Mouse (Mus musculus): ENCODE measurements at regions not wholly inside any gene's neighbourhood (a gene's known extent, or its start where the extent isn't known, plus 50 kb on each side); places are given as distances from the start of the nearest gene placed in this dataset.
A peak's percentile ranks its signal among the peaks of the same experiment; 100 is the strongest.

GRCm38 (mm10) chr8:107684721-107685691, 96.7 kb upstream of the Psmd7 start:
- Histone ChIP-seq H3K4me1 (replicated peaks) (no peaks in the 10 kb centered on the region), H3K27me3 (ENCODE audit: insufficient read depth, poor library complexity, severe bottlenecking) (no peaks in the 10 kb centered on the region), H3K27ac (no peak overlapping the region), H3K4me3 (no peak overlapping the region), H3K36me3 (no peaks in the 10 kb centered on the region), H3K9me3 (no peaks in the 10 kb centered on the region)
- peak; percentile 59 for DNase-seq (ENCODE audit: low spot score)
- 58% methylated on average over 29 of the region's 29 CpGs for WGBS

- Histone ChIP-seq H3K9me3 (no peaks in the 10 kb centered on the region), H3K4me1 (replicated peaks) (no peaks in the 10 kb centered on the region), H3K27ac (no peak overlapping the region), H3K4me3 (no peak overlapping the region), H3K36me3 (no peaks in the 10 kb centered on the region), H3K27me3 (ENCODE audit: insufficient read depth, poor library complexity, severe bottlenecking) (no peaks in the 10 kb centered on the region)
- 55% methylated on average over 5 of the region's 5 CpGs for WGBS
- no peak for DNase-seq (ENCODE audit: low spot score)
Measured at GRCm38 (mm10) chr8:107686936-107687335, 98.7 kb upstream of the Psmd7 start.

GRCm38 (mm10) chr8:107687529-107687928, 99.3 kb upstream of the Psmd7 start:
- Histone ChIP-seq H3K27me3 (ENCODE audit: insufficient read depth, poor library complexity, severe bottlenecking) (no peaks in the 10 kb centered on the region), H3K27ac (no peak overlapping the region), H3K9me3 (no peaks in the 10 kb centered on the region), H3K4me1 (replicated peaks) (no peaks in the 10 kb centered on the region), H3K36me3 (no peaks in the 10 kb centered on the region), H3K4me3 (no peak overlapping the region)
- DNase-seq (ENCODE audit: low spot score): no peak
- WGBS: 96% methylated on average over 9 of the region's 9 CpGs

GRCm38 (mm10) chr8:107689020-107689419, 100.8 kb upstream of the Psmd7 start:
- Histone ChIP-seq H3K9me3 (no peaks in the 10 kb centered on the region), H3K36me3 (no peaks in the 10 kb centered on the region), H3K4me1 (replicated peaks) (no peaks in the 10 kb centered on the region), H3K4me3 (no peak overlapping the region), H3K27ac (no peak overlapping the region), H3K27me3 (ENCODE audit: insufficient read depth, poor library complexity, severe bottlenecking) (no peaks in the 10 kb centered on the region)
- WGBS: 93% methylated on average over 10 of the region's 10 CpGs
- DNase-seq (ENCODE audit: low spot score): no peak

- H3K27me3 ChIP-seq (ENCODE audit: insufficient read depth, poor library complexity, severe bottlenecking): no peaks in the 10 kb centered on the region
- H3K4me3 ChIP-seq: no peak overlapping the region
- no peak overlapping the region for H3K27ac ChIP-seq
- no peak for DNase-seq (ENCODE audit: low spot score)
- WGBS: 91% methylated on average over 4 of the region's 4 CpGs
- H3K9me3 ChIP-seq: no peaks in the 10 kb centered on the region
- no peaks in the 10 kb centered on the region for H3K36me3 ChIP-seq
- no peaks in the 10 kb centered on the region for H3K4me1 ChIP-seq (replicated peaks)
Measured at GRCm38 (mm10) chr8:107691251-107691650, 103.0 kb upstream of the Psmd7 start.

GRCm38 (mm10) chr8:107696384-107697346, 108.4 kb upstream of the Psmd7 start:
- 86% methylated on average over 20 of the region's 20 CpGs for WGBS
- no peak overlapping the region for H3K4me3 ChIP-seq
- H3K27me3 ChIP-seq (ENCODE audit: insufficient read depth, poor library complexity, severe bottlenecking): 0 out of 2 replicates have a peak, but pooled peaks cover 3% of the 10 kb centered on the region
- no peak for DNase-seq (ENCODE audit: low spot score)
- no peaks in the 10 kb centered on the region for H3K9me3 ChIP-seq
- no peak overlapping the region for H3K27ac ChIP-seq
- peaks cover 12% of the 10 kb centered on the region; the same call in 1 of the 2 replicates for H3K4me1 ChIP-seq (replicated peaks)
- H3K36me3 ChIP-seq: no peaks in the 10 kb centered on the region

- Histone ChIP-seq H3K36me3 (no peaks in the 10 kb centered on the region), H3K4me3 (no peak overlapping the region), H3K27ac (no peak overlapping the region), H3K9me3 (no peaks in the 10 kb centered on the region), H3K4me1 (replicated peaks) (peaks cover 12% of the 10 kb centered on the region; the same call in 1 of the 2 replicates), H3K27me3 (ENCODE audit: insufficient read depth, poor library complexity, severe bottlenecking) (0 out of 2 replicates have a peak, but pooled peaks cover 3% of the 10 kb centered on the region)
- WGBS: 50% methylated on average over 7 of the region's 7 CpGs
- no peak for DNase-seq (ENCODE audit: low spot score)
Measured at GRCm38 (mm10) chr8:107699307-107699706, 111.0 kb upstream of the Psmd7 start.

- peaks cover 12% of the 10 kb centered on the region; the same call in 1 of the 2 replicates for H3K4me1 ChIP-seq (replicated peaks)
- WGBS: 84% methylated on average over 3 of the region's 3 CpGs
- no peak overlapping the region for H3K27ac ChIP-seq
- H3K4me3 ChIP-seq: no peak overlapping the region
- H3K9me3 ChIP-seq: no peaks in the 10 kb centered on the region
- DNase-seq (ENCODE audit: low spot score): no peak
- H3K27me3 ChIP-seq (ENCODE audit: insufficient read depth, poor library complexity, severe bottlenecking): 0 out of 2 replicates have a peak, but pooled peaks cover 3% of the 10 kb centered on the region
- H3K36me3 ChIP-seq: no peaks in the 10 kb centered on the region
Measured at GRCm38 (mm10) chr8:107699759-107700158, 111.5 kb upstream of the Psmd7 start.

GRCm38 (mm10) chr8:107715901-107716300, 127.6 kb upstream of the Psmd7 start:
- no peaks in the 10 kb centered on the region for H3K36me3 ChIP-seq
- no peaks in the 10 kb centered on the region for H3K4me1 ChIP-seq (replicated peaks)
- H3K4me3 ChIP-seq: no peak overlapping the region
- DNase-seq (ENCODE audit: low spot score): no peak
- H3K9me3 ChIP-seq: no peaks in the 10 kb centered on the region
- no peak overlapping the region for H3K27ac ChIP-seq
- 83% methylated on average over 10 of the region's 10 CpGs for WGBS
- no peaks in the 10 kb centered on the region for H3K27me3 ChIP-seq (ENCODE audit: insufficient read depth, poor library complexity, severe bottlenecking)

GRCm38 (mm10) chr8:107717856-107718255, 129.6 kb upstream of the Psmd7 start:
- Histone ChIP-seq H3K9me3 (no peaks in the 10 kb centered on the region), H3K36me3 (no peaks in the 10 kb centered on the region), H3K27ac (no peak overlapping the region), H3K27me3 (ENCODE audit: insufficient read depth, poor library complexity, severe bottlenecking) (no peaks in the 10 kb centered on the region), H3K4me1 (replicated peaks) (no peaks in the 10 kb centered on the region), H3K4me3 (no peak overlapping the region)
- no peak for DNase-seq (ENCODE audit: low spot score)
- 91% methylated on average over 13 of the region's 13 CpGs for WGBS

- Histone ChIP-seq H3K27me3 (ENCODE audit: insufficient read depth, poor library complexity, severe bottlenecking) (no peaks in the 10 kb centered on the region), H3K4me1 (replicated peaks) (no peaks in the 10 kb centered on the region), H3K9me3 (no peaks in the 10 kb centered on the region), H3K27ac (no peak overlapping the region), H3K4me3 (no peak overlapping the region), H3K36me3 (no peaks in the 10 kb centered on the region)
- WGBS: 65% methylated on average over 3 of the region's 3 CpGs
- DNase-seq (ENCODE audit: low spot score): no peak
Measured at GRCm38 (mm10) chr8:107719656-107720055, 131.4 kb upstream of the Psmd7 start.

GRCm38 (mm10) chr8:107726716-107727115, 138.5 kb upstream of the Psmd7 start:
- Histone ChIP-seq H3K27ac (no peak overlapping the region), H3K27me3 (ENCODE audit: insufficient read depth, poor library complexity, severe bottlenecking) (no peaks in the 10 kb centered on the region), H3K4me1 (replicated peaks) (no peaks in the 10 kb centered on the region), H3K9me3 (no peaks in the 10 kb centered on the region), H3K4me3 (no peak overlapping the region), H3K36me3 (no peaks in the 10 kb centered on the region)
- 90% methylated on average over 1 of the region's 1 CpGs for WGBS
- DNase-seq (ENCODE audit: low spot score): no peak

All from hindbrain, embryonic 10.5 days (tissue).